Mouse (Mus musculus): Measurements from ENCODE around the gene Clstn1.

GRCm38 (mm10) chr4:149614869-149615268 lies 28.6 kb downstream of the Clstn1 start:
- no peak for TF ChIP-seq GATA1 (IDR thresholded peaks at IDR 0.05; ENCODE audit: low read length)
- TF ChIP-seq TAL1 (IDR thresholded peaks at IDR 0.05; ENCODE audit: low read length), result no peak
